Mouse (Mus musculus): ENCODE measurements around the gene Rhot1. TPM values are rescaled to one million over a fixed set of nuclear protein-coding genes. Genes with fewer than 3 reads are reported as not detected.
A peak's percentile ranks its signal among the peaks of the same experiment; 100 is the strongest.
"Not testable (repeated sequence)": the region's sequence is repeated elsewhere in the genome, so short reads cannot be mapped to it uniquely, and the experiment has no call there.

The Rhot1 gene
- polyA plus RNA-seq, 1 experiment from 2014 or later, result 51.3 TPM

GRCm38 (mm10) chr11:80176911-80177895, 31.6 kb upstream of the Rhot1 start:
- Histone ChIP-seq H3K27me3 (no peaks in the 10 kb centered on the region), H3K4me1 (no peaks in the 10 kb centered on the region), H3K9ac (no peak overlapping the region), H3K4me2 (no peak overlapping the region), H3K36me3 (no peaks in the 10 kb centered on the region), H3K4me3 (no peak overlapping the region), H3K9me3 (no peaks in the 10 kb centered on the region), H3K27ac (no peak overlapping the region)
- no peak for ATAC-seq (ENCODE audit: insufficient number of reproducible peaks, low FRiP score, low TSS enrichment, low read depth)
- 73% methylated on average over 11 of the region's 11 CpGs for WGBS

- no peak overlapping the region for H3K9ac ChIP-seq
- H3K4me1 ChIP-seq, result no peaks in the 10 kb centered on the region
- no peak overlapping the region for H3K4me2 ChIP-seq
- H3K36me3 ChIP-seq, result no peaks in the 10 kb centered on the region
- WGBS, result 76% methylated on average over 8 of the region's 8 CpGs
- ATAC-seq (ENCODE audit: insufficient number of reproducible peaks, low FRiP score, low TSS enrichment, low read depth), result no peak
- H3K27me3 ChIP-seq, result no peaks in the 10 kb centered on the region
- H3K4me3 ChIP-seq, result no peak overlapping the region
- H3K27ac ChIP-seq, result no peak overlapping the region
- H3K9me3 ChIP-seq, result no peaks in the 10 kb centered on the region
These were observed 30.5 kb upstream of the Rhot1 start for GRCm38 (mm10) chr11:80178316-80178715.

- Histone ChIP-seq H3K27ac (no peak overlapping the region), H3K9me3 (no peaks in the 10 kb centered on the region), H3K9ac (no peak overlapping the region), H3K27me3 (no peaks in the 10 kb centered on the region), H3K4me1 (0 out of 2 replicates have a peak, but pooled peaks cover 4% of the 10 kb centered on the region), H3K4me3 (no peak overlapping the region), H3K36me3 (no peaks in the 10 kb centered on the region), H3K4me2 (no peak overlapping the region)
- WGBS, result 65% methylated on average over 5 of the region's 5 CpGs
- no peak for ATAC-seq (ENCODE audit: insufficient number of reproducible peaks, low FRiP score, low TSS enrichment, low read depth)
These were observed 27.6 kb upstream of the Rhot1 start for GRCm38 (mm10) chr11:80181021-80181749.

GRCm38 (mm10) chr11:80183054-80183704, 25.6 kb upstream of the Rhot1 start:
- not testable (repeated sequence) for H3K27me3 ChIP-seq, H3K36me3 ChIP-seq, H3K9ac ChIP-seq, H3K4me1 ChIP-seq, H3K9me3 ChIP-seq
- peak overlapping the region; percentile 75 for H3K4me2 ChIP-seq
- 42% methylated on average over 12 of the region's 12 CpGs for WGBS
- peak; percentile 40; the same call in 1 of the 2 replicates for ATAC-seq (ENCODE audit: insufficient number of reproducible peaks, low FRiP score, low TSS enrichment, low read depth)
- H3K27ac ChIP-seq, result peak overlapping the region; percentile 91
- H3K4me3 ChIP-seq, result peak overlapping the region; percentile 80

- Histone ChIP-seq H3K4me1 (0 out of 2 replicates have a peak, but pooled peaks cover 4% of the 10 kb centered on the region), H3K9me3 (no peaks in the 10 kb centered on the region), H3K9ac (peak within 1 kb of the TSS; percentile 69), H3K27ac (peak within 1 kb of the TSS; percentile 91), H3K4me3 (peak within 1 kb of the TSS; percentile 80), H3K27me3 (no peaks in the 10 kb centered on the region), H3K36me3 (no peaks in the 10 kb centered on the region), H3K4me2 (peak within 1 kb of the TSS; percentile 75)
- WGBS, result 0% methylated on average over 33 of the region's 33 CpGs
- peak; percentile 89 for ATAC-seq (ENCODE audit: insufficient number of reproducible peaks, low FRiP score, low TSS enrichment, low read depth)
These were observed 25.0 kb upstream of the Rhot1 start, which contains the start of gene Rnf135 for GRCm38 (mm10) chr11:80183705-80184255. TSS of gene Rnf135 (plus strand) at chr11:80183851.

- no peak for ATAC-seq (ENCODE audit: insufficient number of reproducible peaks, low FRiP score, low TSS enrichment, low read depth)
- peak overlapping the region; percentile 69; the same call in 1 of the 2 replicates for H3K9ac ChIP-seq
- no peaks in the 10 kb centered on the region for H3K36me3 ChIP-seq
- peak overlapping the region; percentile 80 for H3K4me3 ChIP-seq
- 83% methylated on average over 6 of the region's 6 CpGs for WGBS
- H3K27me3 ChIP-seq, result no peaks in the 10 kb centered on the region
- H3K27ac ChIP-seq, result peak overlapping the region; percentile 91; the same call in 1 of the 2 replicates
- H3K4me2 ChIP-seq, result peak overlapping the region; percentile 75
- 0 out of 2 replicates have a peak, but pooled peaks cover 4% of the 10 kb centered on the region for H3K4me1 ChIP-seq
- H3K9me3 ChIP-seq, result no peaks in the 10 kb centered on the region
These were observed 24.2 kb upstream of the Rhot1 start for GRCm38 (mm10) chr11:80184531-80185071.

GRCm38 (mm10) chr11:80185441-80185976, 23.3 kb upstream of the Rhot1 start:
- H3K27ac ChIP-seq; H3K4me3 ChIP-seq; ATAC-seq (ENCODE audit: insufficient number of reproducible peaks, low FRiP score, low TSS enrichment, low read depth); H3K27me3 ChIP-seq; H3K4me2 ChIP-seq; H3K4me1 ChIP-seq; H3K9ac ChIP-seq; H3K36me3 ChIP-seq; H3K9me3 ChIP-seq: not testable (repeated sequence)
- WGBS, result 61% methylated on average over 5 of the region's 5 CpGs

GRCm38 (mm10) chr11:80190280-80190679, 18.5 kb upstream of the Rhot1 start:
- 65% methylated on average over 4 of the region's 4 CpGs for WGBS
- ATAC-seq (ENCODE audit: insufficient number of reproducible peaks, low FRiP score, low TSS enrichment, low read depth), result no peak

GRCm38 (mm10) chr11:80193827-80194226, 15.0 kb upstream of the Rhot1 start:
- no peaks in the 10 kb centered on the region for H3K9me3 ChIP-seq

More at GRCm38 (mm10) chr11:80190280-80190679, 18.5 kb upstream of the Rhot1 start:
- Histone ChIP-seq H3K4me1 (no peaks in the 10 kb centered on the region), H3K4me2 (no peak overlapping the region), H3K36me3 (peaks cover 23% of the 10 kb centered on the region), H3K4me3 (no peak overlapping the region), H3K27ac (no peak overlapping the region), H3K27me3 (no peaks in the 10 kb centered on the region), H3K9me3 (no peaks in the 10 kb centered on the region), H3K9ac (no peak overlapping the region)

GRCm38 (mm10) chr11:80196351-80196750, 12.5 kb upstream of the Rhot1 start:
- H3K4me2 ChIP-seq, result no peak overlapping the region
- no peaks in the 10 kb centered on the region for H3K27me3 ChIP-seq
- no peak overlapping the region for H3K9ac ChIP-seq
- H3K36me3 ChIP-seq, result peaks cover 21% of the 10 kb centered on the region
- no peaks in the 10 kb centered on the region for H3K4me1 ChIP-seq
- no peak overlapping the region for H3K27ac ChIP-seq
- ATAC-seq (ENCODE audit: insufficient number of reproducible peaks, low FRiP score, low TSS enrichment, low read depth), result no peak
- H3K9me3 ChIP-seq, result no peaks in the 10 kb centered on the region
- WGBS, result 83% methylated on average over 7 of the region's 7 CpGs
- H3K4me3 ChIP-seq, result no peak overlapping the region

More at GRCm38 (mm10) chr11:80193827-80194226, 15.0 kb upstream of the Rhot1 start:
- no peak for ATAC-seq (ENCODE audit: insufficient number of reproducible peaks, low FRiP score, low TSS enrichment, low read depth)
- H3K4me3 ChIP-seq, result no peak overlapping the region
- no peak overlapping the region for H3K4me2 ChIP-seq
- no peaks in the 10 kb centered on the region for H3K4me1 ChIP-seq
- peaks cover 27% of the 10 kb centered on the region for H3K36me3 ChIP-seq
- no peak overlapping the region for H3K27ac ChIP-seq
- no peak overlapping the region for H3K9ac ChIP-seq
- H3K27me3 ChIP-seq, result no peaks in the 10 kb centered on the region
- 70% methylated on average over 4 of the region's 4 CpGs for WGBS

- no peaks in the 10 kb centered on the region for H3K9me3 ChIP-seq
- WGBS, result 93% methylated on average over 3 of the region's 3 CpGs
- ATAC-seq (ENCODE audit: insufficient number of reproducible peaks, low FRiP score, low TSS enrichment, low read depth), result no peak
- H3K27me3 ChIP-seq, result no peaks in the 10 kb centered on the region
- H3K27ac ChIP-seq, result no peak overlapping the region
- H3K4me3 ChIP-seq, result no peak overlapping the region
- no peak overlapping the region for H3K4me2 ChIP-seq
- H3K36me3 ChIP-seq, result peaks cover 15% of the 10 kb centered on the region
- H3K4me1 ChIP-seq, result no peaks in the 10 kb centered on the region
- H3K9ac ChIP-seq, result no peak overlapping the region
These were observed 9.5 kb upstream of the Rhot1 start for GRCm38 (mm10) chr11:80199316-80199715.

Data from limb, embryonic 15.5 days (tissue).